Mouse (Mus musculus) kidney, embryonic 16.5 days (tissue): ENCODE results near the gene Arhgap22. TPM values are rescaled to one million over a fixed set of nuclear protein-coding genes. Genes with fewer than 3 reads are reported as not detected.
A peak's percentile ranks its signal among the peaks of the same experiment; 100 is the strongest.

Experiments used
- ATAC-seq: fragments of 200-750 bp; cut with Nextera tagmentation; 2 replicates; pipeline ENCODE4 v1.8.0; 2017; ENCODE audit warnings: moderate TSS enrichment; ENCODE audit not compliant: low FRiP score, low TSS enrichment
- H3K27ac ChIP-seq: fragments of 300-500 bp; sonication (generic); 2 replicates; pipeline ENCODE4 v1.5.1; 2014; ENCODE audit warnings: low read length
- H3K27me3 ChIP-seq: fragments of 300-500 bp; sonication (generic); 2 replicates; pipeline ENCODE4 v1.6.1; 2014; ENCODE audit warnings: low read length, control low read depth, mixed read lengths; ENCODE audit not compliant: insufficient read depth
- H3K36me3 ChIP-seq: fragments of 300-500 bp; sonication (generic); 2 replicates; pipeline ENCODE4 v1.6.1; 2014; ENCODE audit warnings: low read length, control low read depth, mixed read lengths; ENCODE audit not compliant: insufficient read depth
- H3K4me1 ChIP-seq: fragments of 300-500 bp; sonication (generic); 2 replicates; pipeline ENCODE4 v1.6.1; 2014; ENCODE audit warnings: low read length, control low read depth, mixed read lengths; ENCODE audit not compliant: insufficient read depth
- H3K4me2 ChIP-seq: fragments of 300-500 bp; sonication (generic); replicated peaks from 2 replicates; pipeline ENCODE4 v1.6.1; 2014; ENCODE audit warnings: low read depth, low read length
- H3K4me3 ChIP-seq: fragments of 300-500 bp; sonication (generic); 2 replicates; pipeline ENCODE4 v1.5.1; 2014; ENCODE audit warnings: mild to moderate bottlenecking, low read length
- H3K9ac ChIP-seq: fragments of 300-500 bp; sonication (generic); replicated peaks from 2 replicates; pipeline ENCODE4 v1.6.1; 2014; ENCODE audit warnings: low read length
- H3K9me3 ChIP-seq: fragments of 300-500 bp; sonication (generic); 2 replicates; pipeline ENCODE4 v1.6.1; 2016; ENCODE audit warnings: low read length, control low read depth
- WGBS: fragments of 180-500 bp; shearing (Covaris S2); extraction: QIAGEN DNeasy Blood & Tissue Kit; methylation state at CpG from one replicate; pipeline ENCODE4 v1.1.7; 2014; 5-methylcytosine and 5-hydroxymethylcytosine counted together
- polyA plus RNA-seq: library from polyadenylated mRNA; unstranded; fragments of >200 nt; fragmentation: Nextera tagmentation; extraction: Ambion mirVana; gene quantifications from 2 replicates; pipeline ENCODE4 v1.2.1, GENCODE M21; 2015

Gene Arhgap22
- polyA plus RNA-seq, 1 experiment from 2014 or later, result 3.7 TPM

GRCm38 (mm10) chr14:33357600-33358368 is 144.0 kb downstream of the Arhgap22 start:
- H3K9ac ChIP-seq, result no peak overlapping the region
- H3K27me3 ChIP-seq, result peaks cover 2% of the 10 kb centered on the region; the same call in 1 of the 2 replicates
- H3K9me3 ChIP-seq, result no peaks in the 10 kb centered on the region
- 48% methylated on average over 12 of the region's 12 CpGs for WGBS
- H3K36me3 ChIP-seq, result no peaks in the 10 kb centered on the region
- H3K4me3 ChIP-seq, result no peak overlapping the region
- no peak for ATAC-seq
- H3K4me2 ChIP-seq, result no peak overlapping the region
- H3K27ac ChIP-seq, result no peak overlapping the region
- peaks cover 12% of the 10 kb centered on the region for H3K4me1 ChIP-seq

GRCm38 (mm10) chr14:33358891-33359290 is 145.1 kb downstream of the Arhgap22 start:
- peaks cover 14% of the 10 kb centered on the region for H3K4me1 ChIP-seq
- 82% methylated on average over 8 of the region's 8 CpGs for WGBS
- no peaks in the 10 kb centered on the region for H3K27me3 ChIP-seq
- H3K4me2 ChIP-seq, result no peak overlapping the region
- no peak overlapping the region for H3K4me3 ChIP-seq
- no peak overlapping the region for H3K9ac ChIP-seq
- no peaks in the 10 kb centered on the region for H3K9me3 ChIP-seq
- H3K27ac ChIP-seq, result no peak overlapping the region
- no peak for ATAC-seq
- no peaks in the 10 kb centered on the region for H3K36me3 ChIP-seq

GRCm38 (mm10) chr14:33361546-33361945 is 147.7 kb downstream of the Arhgap22 start:
- ATAC-seq, result no peak
- Histone ChIP-seq H3K9me3 (no peaks in the 10 kb centered on the region), H3K4me3 (no peak overlapping the region), H3K4me1 (peaks cover 14% of the 10 kb centered on the region), H3K4me2 (no peak overlapping the region), H3K9ac (no peak overlapping the region), H3K27me3 (no peaks in the 10 kb centered on the region), H3K27ac (no peak overlapping the region), H3K36me3 (no peaks in the 10 kb centered on the region)
- WGBS, result 23% methylated on average over 4 of the region's 4 CpGs

- Histone ChIP-seq H3K4me1 (peaks cover 14% of the 10 kb centered on the region), H3K27ac (no peak overlapping the region), H3K36me3 (no peaks in the 10 kb centered on the region), H3K9ac (no peak overlapping the region), H3K9me3 (no peaks in the 10 kb centered on the region), H3K4me2 (no peak overlapping the region), H3K4me3 (no peak overlapping the region), H3K27me3 (no peaks in the 10 kb centered on the region)
- WGBS, result 60% methylated on average over 14 of the region's 14 CpGs
- ATAC-seq, result peak; percentile 8; the same call in 1 of the 2 replicates
These were observed 148.3 kb downstream of the Arhgap22 start for GRCm38 (mm10) chr14:33362122-33362521.

GRCm38 (mm10) chr14:33362807-33363206 is 149.0 kb downstream of the Arhgap22 start:
- H3K9me3 ChIP-seq, result no peaks in the 10 kb centered on the region
- H3K4me3 ChIP-seq, result no peak overlapping the region
- WGBS, result 9% methylated on average over 10 of the region's 10 CpGs
- no peaks in the 10 kb centered on the region for H3K27me3 ChIP-seq
- no peak for ATAC-seq
- H3K27ac ChIP-seq, result no peak overlapping the region
- H3K4me1 ChIP-seq, result peaks cover 9% of the 10 kb centered on the region
- H3K36me3 ChIP-seq, result no peaks in the 10 kb centered on the region
- H3K9ac ChIP-seq, result no peak overlapping the region
- H3K4me2 ChIP-seq, result no peak overlapping the region

- Histone ChIP-seq H3K9me3 (no peaks in the 10 kb centered on the region), H3K4me2 (no peak overlapping the region), H3K27me3 (no peaks in the 10 kb centered on the region), H3K4me1 (peaks cover 9% of the 10 kb centered on the region), H3K36me3 (no peaks in the 10 kb centered on the region), H3K9ac (no peak overlapping the region), H3K4me3 (no peak overlapping the region), H3K27ac (no peak overlapping the region)
- ATAC-seq, result no peak
- 79% methylated on average over 5 of the region's 5 CpGs for WGBS
These were observed 149.8 kb downstream of the Arhgap22 start for GRCm38 (mm10) chr14:33363611-33364010.

GRCm38 (mm10) chr14:33364061-33364460 is 150.2 kb downstream of the Arhgap22 start:
- H3K9ac ChIP-seq, result no peak overlapping the region
- no peak overlapping the region for H3K27ac ChIP-seq
- H3K36me3 ChIP-seq, result no peaks in the 10 kb centered on the region
- H3K4me2 ChIP-seq, result no peak overlapping the region
- no peak for ATAC-seq
- no peaks in the 10 kb centered on the region for H3K9me3 ChIP-seq
- H3K4me1 ChIP-seq, result peaks cover 9% of the 10 kb centered on the region
- WGBS, result 93% methylated on average over 2 of the region's 2 CpGs
- no peak overlapping the region for H3K4me3 ChIP-seq
- H3K27me3 ChIP-seq, result no peaks in the 10 kb centered on the region

GRCm38 (mm10) chr14:33366891-33367777 is 153.3 kb downstream of the Arhgap22 start:
- WGBS, result 57% methylated on average over 30 of the region's 30 CpGs
- Histone ChIP-seq H3K4me2 (no peak overlapping the region), H3K4me3 (no peak overlapping the region), H3K9me3 (no peaks in the 10 kb centered on the region), H3K36me3 (no peaks in the 10 kb centered on the region), H3K4me1 (peaks cover 11% of the 10 kb centered on the region), H3K27me3 (no peaks in the 10 kb centered on the region), H3K27ac (no peak overlapping the region), H3K9ac (no peak overlapping the region)
- 0 out of 2 replicates have a peak, but pooled peaks have one; percentile 13 for ATAC-seq

- ATAC-seq, result no peak
- H3K4me3 ChIP-seq, result no peak overlapping the region
- H3K27ac ChIP-seq, result no peak overlapping the region
- H3K27me3 ChIP-seq, result no peaks in the 10 kb centered on the region
- H3K36me3 ChIP-seq, result no peaks in the 10 kb centered on the region
- H3K9ac ChIP-seq, result no peak overlapping the region
- H3K4me1 ChIP-seq, result peaks cover 5% of the 10 kb centered on the region; the same call in 1 of the 2 replicates
- WGBS, result 79% methylated on average over 12 of the region's 12 CpGs
- H3K4me2 ChIP-seq, result no peak overlapping the region
- no peaks in the 10 kb centered on the region for H3K9me3 ChIP-seq
These were observed 155.5 kb downstream of the Arhgap22 start for GRCm38 (mm10) chr14:33369375-33369774.
